Mouse (Mus musculus): ENCODE results near the gene Taf1b. TPM values are rescaled to one million over a fixed set of nuclear protein-coding genes. Genes with fewer than 3 reads are reported as not detected.
A peak's percentile ranks its signal among the peaks of the same experiment; 100 is the strongest.
"Not testable (repeated sequence)": the region's sequence is repeated elsewhere in the genome, so short reads cannot be mapped to it uniquely, and the experiment has no call there.

The Taf1b gene
- 29.1 and 34.3 TPM in 2 replicates for polyA plus RNA-seq (2014; fragmentation: Nextera tagmentation; extraction: Ambion mirVana)

DNA sequence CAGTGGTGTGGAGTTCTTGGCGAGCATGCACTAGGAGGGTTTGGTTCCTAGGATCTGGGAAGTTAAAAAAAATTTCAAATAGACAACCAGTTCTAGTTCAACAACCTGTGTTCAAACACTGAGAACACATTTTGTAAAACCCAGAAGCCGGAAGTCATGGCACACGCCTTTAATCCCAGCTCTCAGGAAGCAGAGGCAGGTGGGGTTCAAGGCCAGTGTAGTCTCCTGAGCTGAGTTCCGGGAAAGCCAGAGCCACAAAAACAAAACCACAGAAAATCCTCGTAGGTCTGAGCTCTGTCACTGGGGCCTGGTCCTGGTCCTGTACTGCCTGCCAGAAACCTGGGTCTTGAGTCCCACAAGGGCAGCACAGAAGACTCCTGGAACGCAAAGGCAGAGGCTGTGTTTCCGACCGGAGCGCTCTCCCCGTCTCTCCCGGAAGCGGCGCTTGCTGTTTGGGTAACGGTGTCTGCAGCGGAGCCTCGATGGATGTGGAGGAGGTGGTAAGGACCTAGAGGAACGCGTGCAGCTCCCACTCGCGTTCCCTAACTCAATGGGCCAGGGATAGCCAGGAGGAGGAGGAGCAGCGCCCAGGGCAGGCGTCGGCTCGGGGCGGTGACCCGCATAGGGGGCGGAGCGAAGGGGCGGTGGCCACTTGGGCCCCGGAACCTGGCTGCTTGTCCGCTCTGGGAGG, at the start of gene Taf1b:
Taf1b (plus strand) TSS at position 210 of the 691 bp plus-strand sequence.
- Histone ChIP-seq H3K27me3 (ENCODE audit: control insufficient read depth, insufficient read depth, low read length) (no peaks in the 10 kb centered on the region), H3K9ac (ENCODE audit: low read depth, low read length) (peak within 1 kb of the TSS; percentile 67), H3K4me3 (ENCODE audit: low read length) (peak within 1 kb of the TSS; percentile 78), H3K4me2 (replicated peaks; ENCODE audit: low read depth, low read length) (peak within 1 kb of the TSS; percentile 45), H3K27ac (ENCODE audit: low read depth, low read length) (peak within 1 kb of the TSS; percentile 30; the same call in 1 of the 2 replicates), H3K4me1 (ENCODE audit: control insufficient read depth, insufficient read depth, low read length) (no peaks in the 10 kb centered on the region), H3K36me3 (ENCODE audit: control insufficient read depth, insufficient read depth, low read length) (no peaks in the 10 kb centered on the region), H3K9me3 (ENCODE audit: control insufficient read depth, low read length) (no peaks in the 10 kb centered on the region)
- WGBS, result 10% methylated on average over 31 of the region's 31 CpGs
- ATAC-seq (ENCODE audit: low FRiP score, low TSS enrichment), result peak; percentile 89

DNA sequence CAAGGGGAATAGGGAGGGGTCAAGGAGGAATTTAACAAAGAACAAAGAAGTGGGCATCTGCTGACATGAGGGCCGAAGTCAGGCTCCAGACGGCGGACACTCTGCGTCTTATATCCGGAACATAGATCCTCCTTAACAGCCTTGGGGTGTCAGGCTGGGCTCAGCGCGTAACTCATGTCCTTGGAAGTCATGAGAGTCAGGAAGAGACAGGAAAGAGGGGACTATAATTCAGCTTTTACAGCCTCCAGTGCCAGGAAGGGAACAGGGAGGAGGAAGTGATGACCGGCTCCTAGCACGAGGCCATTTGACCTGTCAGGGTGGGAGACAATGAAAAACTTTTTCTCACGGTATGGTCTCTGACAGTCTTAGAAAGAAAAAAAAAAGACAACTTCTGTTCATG, 37.8 kb upstream of the Taf1b start:
- WGBS, result 60% methylated on average over 10 of the region's 10 CpGs
- ATAC-seq (ENCODE audit: low FRiP score, low TSS enrichment), result no peak

DNA sequence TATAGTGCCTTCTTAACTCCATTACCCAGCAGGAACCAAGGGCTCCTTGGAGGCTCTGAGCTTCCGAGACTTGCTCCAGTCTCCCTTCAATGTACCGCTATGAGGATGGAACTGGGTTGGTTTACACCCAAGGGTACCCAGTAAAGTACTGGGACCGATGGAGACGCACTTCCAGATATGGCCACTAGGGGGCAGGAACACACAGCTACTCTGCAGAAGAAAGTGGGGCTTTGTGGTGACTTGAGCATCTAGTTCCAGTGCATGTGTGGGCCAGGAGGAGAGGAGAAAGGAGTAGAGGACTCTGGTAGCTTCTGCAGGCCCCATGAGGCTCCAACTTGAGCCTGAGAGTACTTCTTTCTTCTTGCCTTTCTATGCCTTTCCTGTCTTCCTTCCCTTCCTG, 36.0 kb upstream of the Taf1b start:
- H3K9me3 ChIP-seq (ENCODE audit: control insufficient read depth, low read length); ATAC-seq (ENCODE audit: low FRiP score, low TSS enrichment); H3K4me3 ChIP-seq (ENCODE audit: low read length); H3K4me2 ChIP-seq (replicated peaks; ENCODE audit: low read depth, low read length); H3K27me3 ChIP-seq (ENCODE audit: control insufficient read depth, insufficient read depth, low read length); H3K9ac ChIP-seq (ENCODE audit: low read depth, low read length); H3K27ac ChIP-seq (ENCODE audit: low read depth, low read length); H3K4me1 ChIP-seq (ENCODE audit: control insufficient read depth, insufficient read depth, low read length); H3K36me3 ChIP-seq (ENCODE audit: control insufficient read depth, insufficient read depth, low read length): not testable (repeated sequence)
- WGBS, result 35% methylated on average over 4 of the region's 4 CpGs

More for the DNA sequence above, 37.8 kb upstream of the Taf1b start:
- no peak overlapping the region for H3K4me3 ChIP-seq (ENCODE audit: low read length)
- H3K4me1 ChIP-seq (ENCODE audit: control insufficient read depth, insufficient read depth, low read length), result no peaks in the 10 kb centered on the region
- H3K9me3 ChIP-seq (ENCODE audit: control insufficient read depth, low read length), result no peaks in the 10 kb centered on the region
- no peak overlapping the region for H3K4me2 ChIP-seq (replicated peaks; ENCODE audit: low read depth, low read length)
- H3K36me3 ChIP-seq (ENCODE audit: control insufficient read depth, insufficient read depth, low read length), result no peaks in the 10 kb centered on the region
- no peak overlapping the region for H3K9ac ChIP-seq (ENCODE audit: low read depth, low read length)
- H3K27me3 ChIP-seq (ENCODE audit: control insufficient read depth, insufficient read depth, low read length), result no peaks in the 10 kb centered on the region
- no peak overlapping the region for H3K27ac ChIP-seq (ENCODE audit: low read depth, low read length)

DNA sequence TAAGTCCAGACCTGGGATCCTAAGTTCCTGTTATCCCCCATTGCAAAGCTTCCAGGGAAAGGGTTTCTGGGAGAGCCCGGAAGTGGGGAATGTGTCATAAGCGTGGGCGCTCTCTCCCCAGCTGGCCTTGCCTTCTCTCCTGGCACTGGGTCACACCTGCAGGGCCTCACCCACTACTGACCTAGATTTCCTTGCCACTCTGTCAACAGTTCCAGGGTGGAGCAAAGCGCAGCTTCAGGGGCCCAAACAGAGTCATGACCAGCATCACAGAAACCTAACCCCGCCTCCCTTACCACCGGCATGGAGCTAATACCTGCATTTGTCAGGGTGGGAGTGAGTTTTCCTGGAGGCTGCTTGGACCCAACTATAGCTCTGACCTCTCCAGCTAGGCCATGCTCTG, 34.7 kb upstream of the Taf1b start:
- H3K9ac ChIP-seq (ENCODE audit: low read depth, low read length); ATAC-seq (ENCODE audit: low FRiP score, low TSS enrichment); H3K4me1 ChIP-seq (ENCODE audit: control insufficient read depth, insufficient read depth, low read length); H3K4me3 ChIP-seq (ENCODE audit: low read length); H3K4me2 ChIP-seq (replicated peaks; ENCODE audit: low read depth, low read length); H3K36me3 ChIP-seq (ENCODE audit: control insufficient read depth, insufficient read depth, low read length); H3K27me3 ChIP-seq (ENCODE audit: control insufficient read depth, insufficient read depth, low read length); H3K9me3 ChIP-seq (ENCODE audit: control insufficient read depth, low read length); H3K27ac ChIP-seq (ENCODE audit: low read depth, low read length): not testable (repeated sequence)
- WGBS, result 86% methylated on average over 6 of the region's 6 CpGs

DNA sequence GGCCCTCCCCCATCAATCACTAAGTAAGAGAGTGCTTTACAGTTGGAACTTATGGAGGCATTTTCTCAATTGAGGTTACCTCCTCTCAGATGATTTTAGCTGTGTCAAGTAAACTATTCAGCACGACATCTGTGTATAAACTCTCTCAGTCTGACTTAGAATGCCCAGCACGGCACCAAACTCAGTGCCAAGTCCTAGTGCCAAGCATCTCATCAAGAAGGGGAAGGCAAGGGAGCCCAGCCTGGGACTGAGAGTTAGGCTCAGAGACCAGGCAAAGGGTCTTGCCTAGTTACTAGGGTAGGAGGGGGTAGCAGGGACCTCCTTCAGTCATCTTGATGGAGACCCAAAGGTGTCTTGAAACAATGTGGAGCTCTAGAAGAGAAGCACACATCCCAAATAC, 29.2 kb upstream of the Taf1b start:
- Histone ChIP-seq H3K4me3 (ENCODE audit: low read length) (no peak overlapping the region), H3K4me2 (replicated peaks; ENCODE audit: low read depth, low read length) (no peak overlapping the region), H3K9me3 (ENCODE audit: control insufficient read depth, low read length) (no peaks in the 10 kb centered on the region), H3K27ac (ENCODE audit: low read depth, low read length) (no peak overlapping the region), H3K9ac (ENCODE audit: low read depth, low read length) (no peak overlapping the region), H3K4me1 (ENCODE audit: control insufficient read depth, insufficient read depth, low read length) (no peaks in the 10 kb centered on the region), H3K27me3 (ENCODE audit: control insufficient read depth, insufficient read depth, low read length) (no peaks in the 10 kb centered on the region), H3K36me3 (ENCODE audit: control insufficient read depth, insufficient read depth, low read length) (no peaks in the 10 kb centered on the region)
- 82% methylated on average over 2 of the region's 2 CpGs for WGBS
- ATAC-seq (ENCODE audit: low FRiP score, low TSS enrichment), result no peak

DNA sequence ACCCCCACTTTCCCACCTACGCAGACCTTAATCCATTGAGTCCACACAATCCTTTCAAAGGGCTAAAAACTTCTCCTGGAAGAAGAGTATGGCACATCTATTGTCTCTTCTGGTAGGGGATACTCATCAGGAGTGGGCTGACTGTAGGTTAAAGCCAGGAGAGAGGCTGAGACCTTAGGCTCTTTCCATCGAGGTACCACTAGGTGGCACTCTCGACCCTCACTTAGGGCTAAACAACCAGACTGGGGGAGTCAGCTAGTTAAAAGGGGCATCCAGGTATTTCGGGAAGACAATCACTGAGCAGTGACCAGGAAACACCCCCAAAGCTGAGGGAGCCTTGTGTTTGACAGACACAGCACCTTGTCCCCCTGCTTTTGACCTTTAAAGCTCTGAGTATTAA, 27.2 kb upstream of the Taf1b start:
- H3K27ac ChIP-seq (ENCODE audit: low read depth, low read length), result no peak overlapping the region
- 0 out of 2 replicates have a peak, but pooled peaks cover 3% of the 10 kb centered on the region for H3K9me3 ChIP-seq (ENCODE audit: control insufficient read depth, low read length)
- ATAC-seq (ENCODE audit: low FRiP score, low TSS enrichment), result no peak
- WGBS, result 17% methylated on average over 4 of the region's 4 CpGs
- H3K4me1 ChIP-seq (ENCODE audit: control insufficient read depth, insufficient read depth, low read length), result no peaks in the 10 kb centered on the region
- H3K36me3 ChIP-seq (ENCODE audit: control insufficient read depth, insufficient read depth, low read length), result no peaks in the 10 kb centered on the region
- no peak overlapping the region for H3K9ac ChIP-seq (ENCODE audit: low read depth, low read length)
- no peak overlapping the region for H3K4me3 ChIP-seq (ENCODE audit: low read length)
- H3K27me3 ChIP-seq (ENCODE audit: control insufficient read depth, insufficient read depth, low read length), result no peaks in the 10 kb centered on the region
- no peak overlapping the region for H3K4me2 ChIP-seq (replicated peaks; ENCODE audit: low read depth, low read length)

DNA sequence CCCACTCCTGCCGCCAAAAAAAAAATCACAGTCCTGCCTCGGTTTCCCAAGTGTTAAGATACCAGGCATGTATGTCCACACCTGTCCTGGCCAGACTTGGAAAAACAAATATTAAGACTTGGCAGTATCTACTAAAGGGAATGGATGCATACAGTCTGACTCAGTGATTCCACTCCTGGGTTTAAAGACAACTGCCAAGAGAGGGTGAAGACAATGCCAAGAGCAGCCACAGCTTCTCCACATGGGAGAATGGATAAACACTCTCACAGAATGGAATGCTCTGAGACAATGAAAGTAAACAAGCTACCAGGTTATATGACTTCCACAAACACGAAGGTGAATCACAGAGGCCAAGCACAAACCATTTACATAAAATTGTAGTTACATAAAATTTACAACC, 24.9 kb upstream of the Taf1b start:
- 74% methylated on average over 3 of the region's 3 CpGs for WGBS
- Histone ChIP-seq H3K4me3 (ENCODE audit: low read length) (no peak overlapping the region), H3K9me3 (ENCODE audit: control insufficient read depth, low read length) (0 out of 2 replicates have a peak, but pooled peaks cover 3% of the 10 kb centered on the region), H3K4me1 (ENCODE audit: control insufficient read depth, insufficient read depth, low read length) (no peaks in the 10 kb centered on the region), H3K27me3 (ENCODE audit: control insufficient read depth, insufficient read depth, low read length) (no peaks in the 10 kb centered on the region), H3K9ac (ENCODE audit: low read depth, low read length) (no peak overlapping the region), H3K27ac (ENCODE audit: low read depth, low read length) (no peak overlapping the region), H3K36me3 (ENCODE audit: control insufficient read depth, insufficient read depth, low read length) (no peaks in the 10 kb centered on the region), H3K4me2 (replicated peaks; ENCODE audit: low read depth, low read length) (no peak overlapping the region)
- ATAC-seq (ENCODE audit: low FRiP score, low TSS enrichment), result no peak

DNA sequence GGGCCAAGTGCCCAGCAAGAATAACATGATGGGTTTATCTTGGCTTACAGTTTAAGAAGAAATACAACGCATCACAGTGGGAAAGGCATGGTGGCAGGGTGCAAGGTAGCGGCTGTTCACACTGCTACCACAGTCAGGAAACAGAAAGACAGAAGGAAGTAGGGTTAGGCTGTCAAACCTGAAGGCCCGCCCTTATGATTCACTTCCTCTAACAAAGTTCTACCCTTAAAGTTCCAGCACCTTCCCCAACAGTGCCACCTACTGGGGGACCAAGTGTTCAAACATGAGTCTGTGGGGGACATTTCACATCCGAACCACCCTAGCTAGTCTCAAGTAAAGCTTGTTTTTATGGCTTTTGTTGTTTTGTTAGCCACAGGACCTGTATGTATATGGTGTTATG, 13.2 kb upstream of the Taf1b start:
- Histone ChIP-seq H3K4me2 (replicated peaks; ENCODE audit: low read depth, low read length) (no peak overlapping the region), H3K9ac (ENCODE audit: low read depth, low read length) (no peak overlapping the region), H3K4me1 (ENCODE audit: control insufficient read depth, insufficient read depth, low read length) (no peaks in the 10 kb centered on the region), H3K27me3 (ENCODE audit: control insufficient read depth, insufficient read depth, low read length) (no peaks in the 10 kb centered on the region), H3K9me3 (ENCODE audit: control insufficient read depth, low read length) (0 out of 2 replicates have a peak, but pooled peaks cover 6% of the 10 kb centered on the region), H3K27ac (ENCODE audit: low read depth, low read length) (no peak overlapping the region), H3K36me3 (ENCODE audit: control insufficient read depth, insufficient read depth, low read length) (no peaks in the 10 kb centered on the region), H3K4me3 (ENCODE audit: low read length) (no peak overlapping the region)
- ATAC-seq (ENCODE audit: low FRiP score, low TSS enrichment), result no peak
- WGBS, result 89% methylated on average over 4 of the region's 4 CpGs

DNA sequence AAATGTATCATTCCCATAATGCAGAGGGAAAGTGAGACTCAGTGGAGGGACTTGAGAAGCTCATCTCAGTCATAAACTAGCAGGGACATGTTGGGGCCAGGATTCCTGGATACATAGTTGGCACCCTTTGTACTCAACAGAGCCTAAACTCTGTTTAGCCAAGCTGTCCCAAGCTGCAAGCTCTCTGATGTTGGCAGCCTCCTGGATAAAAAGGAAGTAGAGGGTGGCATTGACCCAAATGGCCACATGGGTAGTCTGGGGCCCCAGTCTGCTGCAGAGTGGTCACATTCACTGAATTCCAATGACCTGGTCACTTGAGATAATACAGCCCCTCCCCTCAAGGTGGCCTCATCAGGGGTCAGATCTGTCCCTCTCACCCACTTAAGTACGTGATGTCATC, 11.3 kb upstream of the Taf1b start:
- H3K4me2 ChIP-seq (replicated peaks; ENCODE audit: low read depth, low read length), result no peak overlapping the region
- no peak overlapping the region for H3K27ac ChIP-seq (ENCODE audit: low read depth, low read length)
- no peaks in the 10 kb centered on the region for H3K27me3 ChIP-seq (ENCODE audit: control insufficient read depth, insufficient read depth, low read length)
- H3K4me1 ChIP-seq (ENCODE audit: control insufficient read depth, insufficient read depth, low read length), result no peaks in the 10 kb centered on the region
- ATAC-seq (ENCODE audit: low FRiP score, low TSS enrichment), result no peak
- WGBS, result 71% methylated on average over 1 of the region's 1 CpGs
- H3K4me3 ChIP-seq (ENCODE audit: low read length), result no peak overlapping the region
- H3K9ac ChIP-seq (ENCODE audit: low read depth, low read length), result no peak overlapping the region
- 0 out of 2 replicates have a peak, but pooled peaks cover 6% of the 10 kb centered on the region for H3K9me3 ChIP-seq (ENCODE audit: control insufficient read depth, low read length)
- no peaks in the 10 kb centered on the region for H3K36me3 ChIP-seq (ENCODE audit: control insufficient read depth, insufficient read depth, low read length)
